Mouse (Mus musculus): Measurements from ENCODE around the gene Mus81. TPM values are rescaled to one million over a fixed set of nuclear protein-coding genes. Genes with fewer than 3 reads are reported as not detected.
"Not testable (repeated sequence)": the region's sequence is repeated elsewhere in the genome, so short reads cannot be mapped to it uniquely, and the experiment has no call there.

Mus81 gene
- polyA plus RNA-seq, 1 experiment from 2014 or later: 36.3 TPM

DNA sequence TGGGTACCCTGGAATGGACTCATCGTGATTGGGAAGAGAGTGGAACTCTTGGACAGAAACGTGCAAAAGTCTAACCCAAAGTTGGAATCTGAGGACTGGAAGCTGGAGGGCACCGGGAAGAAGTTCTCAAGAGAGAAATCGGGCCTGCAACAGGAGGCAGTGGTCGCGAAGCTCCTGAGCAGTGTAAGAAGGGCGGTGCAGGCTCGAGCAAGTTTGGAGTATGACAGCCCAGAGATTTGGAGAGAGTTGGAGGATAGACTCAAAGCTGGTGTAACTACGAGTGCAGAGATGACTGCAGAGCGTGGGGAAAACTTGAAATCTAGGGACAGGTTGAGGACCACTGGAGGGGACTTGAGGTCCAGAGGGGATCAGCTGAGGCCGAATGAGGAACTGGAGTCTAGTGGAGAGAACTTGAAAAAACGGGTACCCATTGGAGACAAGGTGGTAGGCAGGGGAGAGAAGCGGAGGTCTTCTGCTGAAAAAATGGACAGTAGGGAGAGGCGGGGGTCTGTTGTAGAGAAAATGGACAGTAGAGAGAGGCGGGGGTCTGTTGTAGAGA lies 23.0 kb upstream of the Mus81 start:
- WGBS: 40% methylated on average over 15 of the region's 15 CpGs

DNA sequence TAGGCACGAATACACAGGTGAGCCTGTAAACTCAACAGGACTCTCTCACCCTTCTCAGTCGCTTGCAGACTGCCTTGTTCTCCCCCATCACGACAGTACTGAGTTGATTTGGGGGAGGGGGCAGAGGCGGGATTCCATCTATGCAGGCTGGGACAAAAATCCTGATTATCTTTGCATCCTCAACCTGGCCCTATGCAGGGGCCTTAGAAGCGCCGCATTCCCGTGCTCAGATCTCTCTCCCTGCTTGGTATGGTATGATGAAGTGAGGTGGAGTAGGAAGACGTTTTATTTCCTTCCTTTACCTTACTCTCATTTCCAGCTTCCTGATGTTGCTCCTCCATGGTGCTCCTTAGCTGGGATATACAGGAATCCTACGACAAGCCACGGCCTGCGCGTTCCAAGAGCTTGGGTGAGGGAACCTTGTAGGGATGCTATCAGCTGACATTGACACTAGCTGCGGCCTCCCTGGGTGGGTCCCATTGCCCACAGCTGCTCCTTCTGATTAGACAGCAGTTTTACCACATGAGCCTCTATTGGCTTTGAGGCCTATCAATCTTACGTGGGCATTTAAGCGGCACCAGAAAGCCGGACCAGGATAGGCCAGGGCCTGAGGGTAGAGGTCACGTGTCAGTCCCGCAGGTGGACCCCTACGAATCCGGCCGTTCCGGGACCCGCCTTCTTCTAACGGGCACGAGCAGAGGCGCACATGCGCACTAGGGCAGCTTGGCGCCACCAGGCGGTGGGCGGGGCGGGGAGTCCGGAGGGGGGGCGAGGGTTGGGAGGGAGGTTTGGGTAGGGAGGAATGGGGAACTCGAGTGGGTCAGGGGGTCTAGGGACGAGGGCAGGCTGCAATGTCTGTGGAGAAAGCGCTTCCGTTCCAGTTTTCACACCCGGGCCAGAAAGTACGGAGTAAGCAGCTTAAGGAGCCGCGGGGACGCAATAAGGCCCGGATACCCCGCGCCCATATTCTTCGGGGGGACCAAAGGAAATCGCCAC lies 22.1 kb upstream of the Mus81 start, which contains the start of gene Snx32:
Snx32 (minus strand) TSS at position 508 of the 996 bp plus-strand sequence.
- peak; percentile 100 for ATAC-seq (ENCODE audit: insufficient read depth, low FRiP score, low read depth)
- H3K27ac ChIP-seq: peak within 1 kb of the TSS; percentile 40; the same call in 1 of the 2 replicates
- WGBS: 2% methylated on average over 47 of the region's 47 CpGs

More for the DNA sequence above, 23.0 kb upstream of the Mus81 start:
- Histone ChIP-seq H3K9me3 (no peaks in the 10 kb centered on the region), H3K4me2 (peak overlapping the region; percentile 93), H3K4me1 (peaks cover 12% of the 10 kb centered on the region; the same call in 1 of the 2 replicates), H3K27me3 (replicated peaks) (no peaks in the 10 kb centered on the region), H3K27ac (peak overlapping the region; percentile 16; the same call in 1 of the 2 replicates), H3K4me3 (replicated peaks) (peak overlapping the region; percentile 53), H3K36me3 (no peaks in the 10 kb centered on the region), H3K9ac (peak overlapping the region; percentile 46; the same call in 1 of the 2 replicates)
- ATAC-seq (ENCODE audit: insufficient read depth, low FRiP score, low read depth): no peak

GRCm38 (mm10) chr19:5503687-5504086 lies 15.5 kb upstream of the Mus81 start, which contains the start of gene 1700020D05Rik:
Gene 1700020D05Rik (minus strand): TSS chr19:5503787.
- Histone ChIP-seq H3K27me3 (replicated peaks) (no peaks in the 10 kb centered on the region), H3K4me3 (replicated peaks) (no peak within 1 kb of the TSS), H3K36me3 (no peaks in the 10 kb centered on the region), H3K4me1 (no peaks in the 10 kb centered on the region), H3K9ac (no peak within 1 kb of the TSS), H3K9me3 (no peaks in the 10 kb centered on the region), H3K4me2 (no peak within 1 kb of the TSS), H3K27ac (no peak within 1 kb of the TSS)
- no peak for ATAC-seq (ENCODE audit: insufficient read depth, low FRiP score, low read depth)
- 65% methylated on average over 17 of the region's 17 CpGs for WGBS

More for the DNA sequence above, 22.1 kb upstream of the Mus81 start, which contains the start of gene Snx32:
- Histone ChIP-seq H3K27me3 (replicated peaks) (no peaks in the 10 kb centered on the region), H3K4me2 (peak within 1 kb of the TSS; percentile 93), H3K9ac (peak within 1 kb of the TSS; percentile 46; the same call in 1 of the 2 replicates), H3K9me3 (no peaks in the 10 kb centered on the region), H3K36me3 (no peaks in the 10 kb centered on the region), H3K4me1 (peaks cover 12% of the 10 kb centered on the region; the same call in 1 of the 2 replicates), H3K4me3 (replicated peaks) (peak within 1 kb of the TSS; percentile 53)

GRCm38 (mm10) chr19:5500330-5500875 lies 12.2 kb upstream of the Mus81 start:
- Histone ChIP-seq H3K9ac (no peak overlapping the region), H3K27ac (no peak overlapping the region), H3K4me3 (replicated peaks) (no peak overlapping the region), H3K36me3 (peaks cover 11% of the 10 kb centered on the region; the same call in 1 of the 2 replicates), H3K4me2 (no peak overlapping the region), H3K27me3 (replicated peaks) (no peaks in the 10 kb centered on the region), H3K4me1 (no peaks in the 10 kb centered on the region), H3K9me3 (no peaks in the 10 kb centered on the region)
- no peak for ATAC-seq (ENCODE audit: insufficient read depth, low FRiP score, low read depth)
- 87% methylated on average over 2 of the region's 2 CpGs for WGBS

GRCm38 (mm10) chr19:5496052-5496370 lies 7.8 kb upstream of the Mus81 start:
- peaks cover 14% of the 10 kb centered on the region; the same call in 1 of the 2 replicates for H3K4me1 ChIP-seq
- 85% methylated on average over 16 of the region's 16 CpGs for WGBS
- no peak for ATAC-seq (ENCODE audit: insufficient read depth, low FRiP score, low read depth)
- H3K9ac ChIP-seq: no peak overlapping the region
- H3K27me3 ChIP-seq (replicated peaks): no peaks in the 10 kb centered on the region
- H3K27ac ChIP-seq: no peak overlapping the region
- H3K36me3 ChIP-seq: peaks cover 31% of the 10 kb centered on the region
- H3K9me3 ChIP-seq: no peaks in the 10 kb centered on the region
- no peak overlapping the region for H3K4me2 ChIP-seq
- H3K4me3 ChIP-seq (replicated peaks): no peak overlapping the region

GRCm38 (mm10) chr19:5495353-5496051 lies 7.3 kb upstream of the Mus81 start:
- Histone ChIP-seq H3K4me1 (peaks cover 14% of the 10 kb centered on the region; the same call in 1 of the 2 replicates), H3K27ac (no peak overlapping the region), H3K36me3 (peaks cover 31% of the 10 kb centered on the region), H3K4me2 (no peak overlapping the region), H3K9ac (no peak overlapping the region), H3K27me3 (replicated peaks) (no peaks in the 10 kb centered on the region), H3K4me3 (replicated peaks) (no peak overlapping the region), H3K9me3 (no peaks in the 10 kb centered on the region)
- no peak for ATAC-seq (ENCODE audit: insufficient read depth, low FRiP score, low read depth)
- 82% methylated on average over 12 of the region's 12 CpGs for WGBS

- H3K9ac ChIP-seq: no peak overlapping the region
- H3K27ac ChIP-seq: no peak overlapping the region
- no peaks in the 10 kb centered on the region for H3K27me3 ChIP-seq (replicated peaks)
- no peak for ATAC-seq (ENCODE audit: insufficient read depth, low FRiP score, low read depth)
- whole genome bisulfite sequencing: 77% methylated on average over 3 of the region's 3 CpGs
- H3K4me2 ChIP-seq: no peak overlapping the region
- H3K36me3 ChIP-seq: peaks cover 31% of the 10 kb centered on the region
- H3K4me1 ChIP-seq: peaks cover 15% of the 10 kb centered on the region; the same call in 1 of the 2 replicates
- no peak overlapping the region for H3K4me3 ChIP-seq (replicated peaks)
- H3K9me3 ChIP-seq: no peaks in the 10 kb centered on the region
Observed at GRCm38 (mm10) chr19:5494314-5494713, 6.1 kb upstream of the Mus81 start.

DNA sequence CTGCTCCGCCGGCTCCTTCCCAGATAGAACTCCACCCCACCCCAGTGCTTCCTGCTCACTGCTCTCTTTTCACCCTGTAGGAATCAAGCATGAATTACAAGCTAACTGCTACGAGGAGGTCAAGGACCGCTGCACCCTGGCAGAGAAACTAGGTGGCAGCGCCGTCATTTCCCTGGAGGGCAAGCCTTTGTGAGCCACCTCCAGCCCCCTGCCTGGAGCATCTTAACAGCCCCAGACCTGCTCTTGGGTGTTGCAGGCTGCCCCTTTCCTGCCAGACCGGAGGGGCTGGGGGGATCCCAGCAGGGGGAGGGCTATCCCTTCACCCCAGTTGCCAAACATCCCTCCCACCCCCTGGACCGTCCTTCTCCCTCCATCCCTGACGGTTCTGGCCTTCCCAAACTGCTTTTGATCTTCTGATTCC lies 5.1 kb upstream of the Mus81 start:
- not testable (repeated sequence) for H3K9ac ChIP-seq; ATAC-seq (ENCODE audit: insufficient read depth, low FRiP score, low read depth); H3K27ac ChIP-seq; H3K27me3 ChIP-seq (replicated peaks); H3K4me2 ChIP-seq; H3K4me3 ChIP-seq (replicated peaks); H3K9me3 ChIP-seq
- Histone ChIP-seq H3K36me3 (peaks cover 31% of the 10 kb centered on the region), H3K4me1 (peaks cover 20% of the 10 kb centered on the region; the same call in 1 of the 2 replicates)
- WGBS: 67% methylated on average over 9 of the region's 9 CpGs

GRCm38 (mm10) chr19:5492641-5493040 lies 4.4 kb upstream of the Mus81 start:
- Histone ChIP-seq H3K27me3 (replicated peaks) (no peaks in the 10 kb centered on the region), H3K4me2 (no peak overlapping the region), H3K9ac (no peak overlapping the region), H3K36me3 (peaks cover 31% of the 10 kb centered on the region), H3K27ac (no peak overlapping the region), H3K4me3 (replicated peaks) (no peak overlapping the region), H3K9me3 (no peaks in the 10 kb centered on the region), H3K4me1 (peaks cover 20% of the 10 kb centered on the region; the same call in 1 of the 2 replicates)
- WGBS: 78% methylated on average over 4 of the region's 4 CpGs
- no peak for ATAC-seq (ENCODE audit: insufficient read depth, low FRiP score, low read depth)

DNA sequence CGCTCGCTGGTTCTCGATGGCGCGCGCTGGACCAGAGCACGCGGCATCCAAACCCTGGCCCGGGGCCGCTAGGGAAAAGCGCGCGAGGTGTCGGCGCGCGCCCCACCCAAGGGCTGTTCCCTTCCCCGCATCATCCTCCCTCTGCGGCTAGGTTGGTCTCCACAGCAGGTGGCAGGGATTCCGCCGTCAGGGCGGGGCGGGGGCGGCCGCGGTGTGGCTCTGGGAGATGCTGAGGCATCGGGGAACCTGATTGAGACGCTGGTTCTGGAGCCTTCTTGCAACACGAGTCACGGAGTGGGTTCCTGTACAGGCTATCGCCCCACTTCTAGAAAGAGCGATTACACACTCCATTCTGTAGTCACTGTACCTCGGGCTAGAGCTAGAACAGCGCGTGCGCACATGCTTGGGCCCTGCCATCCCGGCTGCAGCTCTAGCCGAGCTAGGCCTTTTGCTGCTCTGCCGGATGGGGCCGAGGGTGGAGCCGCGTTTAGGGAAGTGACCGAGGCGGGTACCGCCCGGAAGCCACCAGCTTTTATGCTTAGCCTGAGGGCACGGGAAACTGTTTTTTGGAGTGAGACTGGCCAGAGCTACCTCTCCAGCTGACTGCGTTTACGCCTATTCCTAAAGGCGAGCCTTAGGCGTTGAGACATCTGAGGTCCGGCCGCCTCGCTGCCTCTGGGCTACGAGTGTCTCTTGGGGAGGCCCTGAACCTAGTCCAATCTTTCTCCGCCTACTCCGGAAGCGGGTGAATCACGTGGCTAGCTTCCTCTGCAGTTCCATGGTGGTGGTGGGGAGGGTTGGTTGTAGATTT lies 2.9 kb upstream of the Mus81 start:
- Histone ChIP-seq H3K27ac (peak overlapping the region; percentile 100), H3K36me3 (peaks cover 31% of the 10 kb centered on the region), H3K9ac (peak overlapping the region; percentile 99), H3K27me3 (replicated peaks) (no peaks in the 10 kb centered on the region), H3K4me1 (peaks cover 35% of the 10 kb centered on the region), H3K4me2 (peak overlapping the region; percentile 50), H3K9me3 (no peaks in the 10 kb centered on the region), H3K4me3 (replicated peaks) (peak overlapping the region; percentile 98)
- ATAC-seq (ENCODE audit: insufficient read depth, low FRiP score, low read depth): peak; percentile 17; the same call in 1 of the 2 replicates
- under 1% methylated on average over 59 of the region's 59 CpGs for WGBS
